Mouse (Mus musculus) myocyte (in vitro differentiated cells): ENCODE results near the gene Fndc11.

Source experiments
- MAX ChIP-seq: IDR thresholded peaks from one replicate; pipeline ENCODE4 v1.6.1; 2011; ENCODE audit warnings: low read depth, mild to moderate bottlenecking, control low read depth
- MYOG ChIP-seq, 3 experiments: IDR thresholded peaks; one replicate each; pipeline ENCODE4 v1.6.1; 2011; ENCODE audit warnings: control low read depth in 2 of 3, low read depth in 2 of 3, mild to moderate bottlenecking in 2 of 3; ENCODE audit not compliant: insufficient read length in 2 of 3, control insufficient read depth in 1 of 3, insufficient read depth in 1 of 3
- POLR2A ChIP-seq: IDR thresholded peaks from one replicate; pipeline ENCODE4 v1.6.1; 2011; ENCODE audit warnings: low read depth, mild to moderate bottlenecking, control low read depth, moderate library complexity; ENCODE audit not compliant: insufficient read length
- TCF12 ChIP-seq: IDR thresholded peaks from one replicate; pipeline ENCODE4 v1.6.1; 2011; ENCODE audit warnings: mild to moderate bottlenecking, control low read depth; ENCODE audit not compliant: poor library complexity, insufficient read depth, severe bottlenecking

DNA sequence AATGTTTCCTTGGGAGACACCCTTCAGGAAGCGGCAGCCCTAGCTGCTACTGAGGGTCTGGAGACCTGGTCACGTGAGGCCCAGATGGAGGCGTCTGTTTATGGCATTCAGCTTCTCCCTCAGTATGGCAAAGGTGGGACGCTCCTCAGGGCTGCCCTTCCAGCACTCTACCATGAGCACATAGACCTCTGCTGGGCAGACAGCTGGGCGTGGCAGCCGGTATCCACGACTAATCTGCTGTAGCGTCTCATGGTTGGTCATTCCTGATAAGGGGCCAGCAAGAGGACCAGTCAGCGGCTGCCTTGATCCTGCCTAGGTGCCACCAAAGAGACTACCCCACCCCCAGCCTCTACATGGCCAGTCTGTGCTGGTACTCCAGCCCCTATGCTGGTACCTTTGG, 13.7 kb upstream of the Fndc11 start:
- TF ChIP-seq TCF12 (no peak), POLR2A (no peak), MAX (no peak), MYOG (IDR thresholded peaks at IDR 0.05; ENCODE audit: control insufficient read depth in 1 of 3, insufficient read depth in 1 of 3, insufficient read length in 2 of 3, low read depth in 2 of 3) (no peak)
